Comparison of ENCODE assay signal across 23 mouse cellular contexts in the genomic region with DNA sequence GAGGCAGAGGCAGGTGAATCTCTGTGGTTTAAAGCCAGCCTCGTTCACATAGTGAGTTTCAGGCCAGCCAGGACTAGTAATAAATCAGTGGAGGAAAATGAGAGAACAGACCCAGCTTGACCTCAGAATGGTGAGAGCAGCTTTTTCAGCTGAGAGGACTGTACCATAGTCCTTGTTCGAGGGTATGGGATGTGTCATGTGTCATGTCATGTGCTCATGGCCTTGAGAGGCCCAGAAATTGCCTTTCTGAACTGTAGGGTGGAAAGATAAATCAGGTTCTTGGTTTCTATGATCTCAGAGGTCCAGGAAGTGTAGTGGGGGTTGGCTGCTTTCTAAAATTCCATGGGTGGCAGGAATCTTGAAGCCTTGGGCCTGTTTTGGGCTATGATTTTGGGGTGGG.
A peak's percentile ranks its signal among the peaks of the same experiment; 100 is the strongest.
DNase-seq lines count a peak whose midpoint lies in the region; ATAC-seq and TF ChIP-seq lines count a peak whose summit lies in the region.
"Had no signal": no experiment of that assay in that cellular context is flagged by ENCODE, and none has a peak within 500 bp of the region (broad histone marks: within the 10 kb centered on the region; RNA-seq: fewer than 3 reads in every experiment).

No protein-coding gene starts in this region.

- H3K79me2 ChIP-seq in CH12.LX (replicated peaks; ENCODE audit: control insufficient read depth, extremely low read depth, insufficient read depth, poor library complexity, severe bottlenecking) = peaks cover 12% of the 10 kb centered on the region

- intact Hi-C loops in left cerebral cortex, postnatal 14 days (cut with DNase I) = no loop called here

- no peak for TF ChIP-seq RAD21 in CH12.LX (IDR thresholded peaks at IDR 0.05; ENCODE audit: low read depth, low read length)

- no peak for ATAC-seq in heart, embryonic 13.5 days (ENCODE audit: extremely low read depth, insufficient number of reproducible peaks, low FRiP score, low TSS enrichment)
- peak; percentile 85 for ATAC-seq in intestine, embryonic 16.5 days
- no peak for ATAC-seq in inflammation-experienced regulatory T-cells, adult 6 months
- ATAC-seq: activated CD4-positive, CD25-positive, alpha-beta regulatory T cell, adult 4 months had no signal

- no peaks in the 10 kb centered on the region for H3K9me3 ChIP-seq in heart, embryonic 13.5 days
- no peaks in the 10 kb centered on the region for H3K9me3 ChIP-seq in CH12.LX (replicated peaks; ENCODE audit: low read length)
- no peaks in the 10 kb centered on the region for H3K9me3 ChIP-seq in intestine, embryonic 16.5 days (ENCODE audit: control insufficient read depth, low read length)
- H3K9me3 ChIP-seq: embryonic facial prominence, embryonic 15.5 days; hindbrain, embryonic 13.5 days; limb, embryonic 15.5 days had no signal

- peaks cover 76% of the 10 kb centered on the region for H3K4me1 ChIP-seq in heart, embryonic 13.5 days
- peaks cover 16 to 75% of the 10 kb centered on the region in 2 experiments for H3K4me1 ChIP-seq in CH12.LX (ENCODE audit: control insufficient read depth in 1 of 2, insufficient read depth in 2 of 2)
- H3K4me1 ChIP-seq in intestine, embryonic 16.5 days (ENCODE audit: control insufficient read depth, insufficient read depth, low read length) = peaks cover 39% of the 10 kb centered on the region

- DNase-seq in heart, adult 8-10 months (ENCODE audit: low spot score) = no peak
- DNase-seq in CH12.LX (ENCODE audit: extremely low read depth) = no peak
- DNase-seq in adrenal gland, postnatal 10 days = peak; percentile 61
- DNase-seq in left cerebral cortex, postnatal 14 days (ENCODE audit: low spot score in 2 of 2) = no peak
- DNase-seq: cerebellum, adult 11 months; cerebellum, postnatal 14 days; embryo, embryonic 11 days; gastrocnemius, postnatal 14 days; heart, adult 2 months; heart, postnatal 10 days; kidney, adult 18-20 months; kidney, postnatal 14 days; layer of hippocampus, postnatal 36 days; lung, adult 18-20 months; lung, postnatal 14 days had no signal

- no peak for TF ChIP-seq CTCF in CH12.LX (conservative IDR thresholded peaks at IDR 0.05 in 1 of 2, IDR thresholded peaks at IDR 0.05 in 1 of 2; ENCODE audit: low read depth in 2 of 2, low read length in 2 of 2)

- H3K4me3 ChIP-seq in heart, embryonic 13.5 days = no peak overlapping the region
- H3K4me3 ChIP-seq in CH12.LX (replicated peaks in 1 of 3; ENCODE audit: low read depth in 2 of 3, low read length in 2 of 3, poor library complexity in 1 of 3) = no peak overlapping the region
- H3K4me3 ChIP-seq in intestine, embryonic 16.5 days (ENCODE audit: low read length) = no peak overlapping the region
- H3K4me3 ChIP-seq: embryonic facial prominence, embryonic 15.5 days; heart, adult 2 months; hindbrain, embryonic 13.5 days; layer of hippocampus, adult 2 months; limb, embryonic 15.5 days had no signal

- H3K27ac ChIP-seq in heart, embryonic 13.5 days (replicated peaks) = peak overlapping the region; percentile 58; the same call in 1 of the 2 replicates
- H3K27ac ChIP-seq in CH12.LX (ENCODE audit: insufficient read depth, low read depth) = no peak overlapping the region
- peak overlapping the region; percentile 68; the same call in 1 of the 2 replicates for H3K27ac ChIP-seq in intestine, embryonic 16.5 days (ENCODE audit: low read length)
- H3K27ac ChIP-seq: embryonic facial prominence, embryonic 15.5 days; heart, adult 2 months; hindbrain, embryonic 13.5 days; layer of hippocampus, adult 2 months; limb, embryonic 15.5 days had no signal

- 0 out of 2 replicates have a peak, but pooled peaks have one; percentile 30 for TF ChIP-seq EP300 in CH12.LX (IDR thresholded peaks at IDR 0.05; ENCODE audit: low read length)

- 39% methylated on average over 2 of the region's 2 CpGs for WGBS in heart, embryonic 13.5 days
- 14% methylated on average over 2 of the region's 2 CpGs for WGBS in intestine, embryonic 16.5 days

- dilution Hi-C loops in CH12.LX (cut with MboI; ENCODE audit: extremely low pct_ligation_motif_present, extremely low pct_unique_long_range_greater_than_20kb, low sequenced_read_pairs) = no loop called here

- H3K36me3 ChIP-seq in heart, embryonic 13.5 days = no peaks in the 10 kb centered on the region
- peaks cover 0 to 8% of the 10 kb centered on the region in 2 experiments for H3K36me3 ChIP-seq in CH12.LX (replicated peaks in 1 of 2; ENCODE audit: control insufficient read depth in 1 of 2, insufficient read depth in 1 of 2, low read length in 1 of 2)
- no peaks in the 10 kb centered on the region for H3K36me3 ChIP-seq in intestine, embryonic 16.5 days (ENCODE audit: control insufficient read depth, insufficient read depth, low read length)
- H3K36me3 ChIP-seq: embryonic facial prominence, embryonic 15.5 days; hindbrain, embryonic 13.5 days; limb, embryonic 15.5 days had no signal

- no peaks in the 10 kb centered on the region for H3K27me3 ChIP-seq in heart, embryonic 13.5 days (replicated peaks)
- H3K27me3 ChIP-seq in CH12.LX (replicated peaks) = no peaks in the 10 kb centered on the region
- H3K27me3 ChIP-seq in intestine, embryonic 16.5 days (replicated peaks; ENCODE audit: control insufficient read depth, insufficient read depth, low read length) = no peaks in the 10 kb centered on the region
- H3K27me3 ChIP-seq: embryonic facial prominence, embryonic 15.5 days; hindbrain, embryonic 13.5 days; limb, embryonic 15.5 days had no signal

- in situ Hi-C loops in CH12.LX (cut with MboI; ENCODE audit: low pct_ligation_motif_present, low pct_unique_long_range_greater_than_20kb, low sequenced_read_pairs) = no loop called here

- no peak overlapping the region for H3K9ac ChIP-seq in heart, embryonic 13.5 days
- no peak overlapping the region for H3K9ac ChIP-seq in CH12.LX (ENCODE audit: insufficient read depth, low read depth)
- H3K9ac ChIP-seq in intestine, embryonic 16.5 days (ENCODE audit: low read depth, low read length) = no peak overlapping the region
- H3K9ac ChIP-seq: embryonic facial prominence, embryonic 15.5 days; hindbrain, embryonic 13.5 days; limb, embryonic 15.5 days had no signal

- TF ChIP-seq POLR2A in CH12.LX (IDR thresholded peaks at IDR 0.05; ENCODE audit: low read depth, low read length) = no peak

- H3K4me2 ChIP-seq in heart, embryonic 13.5 days = no peak overlapping the region
- no peak overlapping the region for H3K4me2 ChIP-seq in CH12.LX (ENCODE audit: insufficient read depth, low read depth, poor library complexity, severe bottlenecking)
- H3K4me2 ChIP-seq in intestine, embryonic 16.5 days (ENCODE audit: low read depth, low read length) = no peak overlapping the region
- H3K4me2 ChIP-seq: embryonic facial prominence, embryonic 15.5 days; hindbrain, embryonic 13.5 days; limb, embryonic 15.5 days had no signal

TF ChIP-seq in CH12.LX, 34 proteins besides CTCF, POLR2A, EP300 and RAD21:
- TF ChIP-seq SIN3A (IDR thresholded peaks at IDR 0.05; ENCODE audit: low read length) (no peak), GABPA (IDR thresholded peaks at IDR 0.05; ENCODE audit: insufficient replicate concordance, low read depth, low read length) (no peak), USF2 (conservative IDR thresholded peaks at IDR 0.05; ENCODE audit: low read depth, low read length) (0 out of 2 replicates have a peak, but pooled peaks have one; percentile 21), USF1 (IDR thresholded peaks at IDR 0.05; ENCODE audit: low read depth, low read length) (peak; percentile 22; the same call in 1 of the 2 replicates), E2F4 (IDR thresholded peaks at IDR 0.05; ENCODE audit: insufficient replicate concordance, low read depth, low read length) (no peak), ETS1 (conservative IDR thresholded peaks at IDR 0.05; ENCODE audit: low read depth, low read length) (peak; percentile 37; the same call in 1 of the 2 replicates), ELF1 (IDR thresholded peaks at IDR 0.05; ENCODE audit: low read depth, low read length) (no peak), MAX (IDR thresholded peaks at IDR 0.05; ENCODE audit: low read length) (no peak), MXI1 (IDR thresholded peaks at IDR 0.05; ENCODE audit: low read depth, low read length) (no peak), UBTF (IDR thresholded peaks at IDR 0.05; ENCODE audit: low read depth, low read length) (no peak), JUN (IDR thresholded peaks at IDR 0.05; ENCODE audit: insufficient read depth, low read depth, low read length) (no peak), BHLHE40 (IDR thresholded peaks at IDR 0.05; ENCODE audit: low read depth, low read length) (peak; percentile 52)
